In genomic region chr6:128438317-128438870, GRCm38 (mm10) we compare ENCODE assay signal across 8 mouse cellular contexts. TPM values are rescaled to one million over a fixed set of nuclear protein-coding genes. Genes with fewer than 3 reads are reported as not detected.
A peak's percentile ranks its signal among the peaks of the same experiment; 100 is the strongest.
DNase-seq lines count a peak whose midpoint lies in the region; ATAC-seq and TF ChIP-seq lines count a peak whose summit lies in the region.

Gene Fkbp4, minus strand, starts transcription at chr6:128438677.

- no peaks in the 10 kb centered on the region for H3K9me3 ChIP-seq in forebrain, embryonic 10.5 days
- H3K9me3 ChIP-seq in heart, embryonic 15.5 days (replicated peaks): no peaks in the 10 kb centered on the region
- no peaks in the 10 kb centered on the region for H3K9me3 ChIP-seq in liver, embryonic 16.5 days (replicated peaks; ENCODE audit: control insufficient read depth, low read length)
- H3K9me3 ChIP-seq in neural tube, embryonic 13.5 days: no peaks in the 10 kb centered on the region

- peaks cover 23% of the 10 kb centered on the region for H3K4me1 ChIP-seq in forebrain, embryonic 10.5 days
- H3K4me1 ChIP-seq in heart, embryonic 15.5 days (replicated peaks): peaks cover 41% of the 10 kb centered on the region
- H3K4me1 ChIP-seq in liver, embryonic 16.5 days (ENCODE audit: control insufficient read depth, low read depth, low read length): peaks cover 41% of the 10 kb centered on the region
- H3K4me1 ChIP-seq in neural tube, embryonic 13.5 days (replicated peaks): peaks cover 30% of the 10 kb centered on the region
- peaks cover 3% of the 10 kb centered on the region; the same call in 1 of the 2 replicates for H3K4me1 ChIP-seq in testis, adult 2 months (ENCODE audit: control insufficient read depth, insufficient read depth, low read length)

- peak within 1 kb of the TSS; percentile 85 for H3K4me2 ChIP-seq in heart, embryonic 15.5 days
- H3K4me2 ChIP-seq in liver, embryonic 16.5 days (ENCODE audit: low read depth, low read length): peak within 1 kb of the TSS; percentile 98
- peak within 1 kb of the TSS; percentile 68 for H3K4me2 ChIP-seq in neural tube, embryonic 13.5 days

- H3K27ac ChIP-seq in forebrain, embryonic 10.5 days: peak within 1 kb of the TSS; percentile 99
- peak within 1 kb of the TSS; percentile 95 for H3K27ac ChIP-seq in heart, embryonic 15.5 days
- H3K27ac ChIP-seq in liver, embryonic 16.5 days (ENCODE audit: low read length): peak within 1 kb of the TSS; percentile 88
- H3K27ac ChIP-seq in neural tube, embryonic 13.5 days (replicated peaks): peak within 1 kb of the TSS; percentile 94
- H3K27ac ChIP-seq in testis, adult 2 months (ENCODE audit: control insufficient read depth, insufficient read depth, low read depth, low read length): peak within 1 kb of the TSS; percentile 99

- H3K36me3 ChIP-seq in forebrain, embryonic 10.5 days (replicated peaks): peaks cover 35% of the 10 kb centered on the region
- H3K36me3 ChIP-seq in heart, embryonic 15.5 days: peaks cover 20% of the 10 kb centered on the region
- H3K36me3 ChIP-seq in liver, embryonic 16.5 days (ENCODE audit: control insufficient read depth, insufficient read depth): peaks cover 19% of the 10 kb centered on the region
- H3K36me3 ChIP-seq in neural tube, embryonic 13.5 days: peaks cover 32% of the 10 kb centered on the region
- H3K36me3 ChIP-seq in testis, adult 2 months (ENCODE audit: control insufficient read depth, insufficient read depth, low read length): peaks cover 5% of the 10 kb centered on the region

- peaks cover 17% of the 10 kb centered on the region for H3K27me3 ChIP-seq in forebrain, embryonic 10.5 days (ENCODE audit: poor library complexity, severe bottlenecking)
- no peaks in the 10 kb centered on the region for H3K27me3 ChIP-seq in heart, embryonic 15.5 days
- no peaks in the 10 kb centered on the region for H3K27me3 ChIP-seq in liver, embryonic 16.5 days (ENCODE audit: control insufficient read depth, insufficient read depth, low read depth, low read length)
- H3K27me3 ChIP-seq in neural tube, embryonic 13.5 days: no peaks in the 10 kb centered on the region; the same call in 1 of the 2 replicates
- H3K27me3 ChIP-seq in testis, adult 2 months (ENCODE audit: control insufficient read depth, insufficient read depth, low read length): no peaks in the 10 kb centered on the region

- peak; percentile 93 for TF ChIP-seq POLR2A in testis, adult 2 months (IDR thresholded peaks at IDR 0.05; ENCODE audit: control insufficient read depth, low read depth, low read length)

- under 1% methylated on average over 66 of the region's 67 CpGs for WGBS in forebrain, embryonic 10.5 days
- WGBS in heart, embryonic 15.5 days: under 1% methylated on average over 58 of the region's 67 CpGs
- under 1% methylated on average over 66 of the region's 67 CpGs for WGBS in liver, embryonic 16.5 days (ENCODE audit: insufficient replicate concordance)
- WGBS in neural tube, embryonic 13.5 days: under 1% methylated on average over 62 of the region's 67 CpGs

- DNase-seq in CD8-positive naive resting alpha-beta T cell, adult 2 months (ENCODE audit: low read depth in 2 of 2, low spot score in 2 of 2): peak; percentile 83 to 87
- DNase-seq in c-Kit-negative CD71-positive TER-119-positive erythroid progenitor cells, embryonic 14.5 days (ENCODE audit: low read depth, low spot score): peak; percentile 87
- peak; percentile 89 for DNase-seq in forebrain, embryonic 10.5 days (ENCODE audit: extremely low spot score, low spot score)
- DNase-seq in kidney, postnatal 25 days: peak; percentile 92 to 97

- H3K9ac ChIP-seq in heart, embryonic 15.5 days: peak within 1 kb of the TSS; percentile 96
- peak within 1 kb of the TSS; percentile 87 for H3K9ac ChIP-seq in liver, embryonic 16.5 days (ENCODE audit: low read depth, low read length)
- peak within 1 kb of the TSS; percentile 98 for H3K9ac ChIP-seq in neural tube, embryonic 13.5 days

- TF ChIP-seq CTCF in testis, adult 2 months (IDR thresholded peaks at IDR 0.05; ENCODE audit: control insufficient read depth, insufficient read depth, insufficient replicate concordance, low read depth, low read length): no peak

- peak within 1 kb of the TSS; percentile 99 for H3K4me3 ChIP-seq in forebrain, embryonic 10.5 days
- H3K4me3 ChIP-seq in heart, embryonic 15.5 days: peak within 1 kb of the TSS; percentile 91
- peak within 1 kb of the TSS; percentile 89 for H3K4me3 ChIP-seq in liver, embryonic 16.5 days (ENCODE audit: low read depth, low read length)
- H3K4me3 ChIP-seq in neural tube, embryonic 13.5 days: peak within 1 kb of the TSS; percentile 99
- peak within 1 kb of the TSS; percentile 91 for H3K4me3 ChIP-seq in testis, adult 2 months (ENCODE audit: control insufficient read depth, low read depth, low read length)

- ATAC-seq in heart, embryonic 15.5 days (replicated peaks; ENCODE audit: insufficient number of reproducible peaks, insufficient read depth, low FRiP score, low read depth): peak; percentile 93
- ATAC-seq in liver, embryonic 16.5 days (ENCODE audit: low read depth): peak; percentile 95
- peak; percentile 94 for ATAC-seq in neural tube, embryonic 13.5 days (ENCODE audit: low read depth)

RNA-seq across cellular contexts. Expression of gene Fkbp4, which starts in this region (rescaled TPM):
- 821 and 862 TPM in 2 replicates for polyA plus RNA-seq in forebrain, embryonic 10.5 days (2016; fragmentation: Nextera tagmentation; extraction: Ambion mirVana)
- 245 and 276 TPM in 2 replicates for polyA plus RNA-seq in heart, embryonic 15.5 days (2015; fragmentation: Nextera tagmentation; extraction: Ambion mirVana)
- polyA plus RNA-seq in liver, embryonic 16.5 days (2015; fragmentation: Nextera tagmentation; extraction: Ambion mirVana): 156 and 174 TPM in 2 replicates
- 339 and 363 TPM in 2 replicates for polyA plus RNA-seq in neural tube, embryonic 13.5 days (2015; fragmentation: Nextera tagmentation; extraction: Ambion mirVana)
- 342 and 357 TPM in 2 replicates for polyA plus RNA-seq in testis, adult 2 months (2012; rRNA removed)

Comparison
In these comparisons a context has a peak if more than half of its experiments do, and no peak if none do; other contexts are left out.
1. Peak in every context shown above with its lines: DNase-seq, ATAC-seq, H3K4me3 ChIP-seq and H3K27ac ChIP-seq.